Mouse (Mus musculus) embryonic fibroblast, embryonic 13.5 days (primary cell): ENCODE data around the gene Proser3. TPM values are rescaled to one million over a fixed set of nuclear protein-coding genes. Genes with fewer than 3 reads are reported as not detected.

ENCODE experiments used
- H3K27ac ChIP-seq: 2 replicates; pipeline ENCODE4 v1.5.1; 2012; ENCODE audit warnings: low read length, control low read depth, inconsistent platforms; ENCODE audit not compliant: insufficient read depth
- H3K4me1 ChIP-seq: 2 replicates; pipeline ENCODE4 v1.6.1; 2011; ENCODE audit warnings: low read length; ENCODE audit not compliant: control insufficient read depth, insufficient read depth
- H3K4me3 ChIP-seq: 2 replicates; pipeline ENCODE4 v1.5.1; 2011; ENCODE audit warnings: mild to moderate bottlenecking, control low read depth, low read length; ENCODE audit not compliant: insufficient read depth
- CTCF ChIP-seq: IDR thresholded peaks from 2 replicates; pipeline ENCODE4 v1.5.1; 2011; ENCODE audit warnings: mild to moderate bottlenecking, control low read depth, low read length, moderate library complexity, borderline replicate concordance; ENCODE audit not compliant: insufficient read depth
- POLR2A ChIP-seq: IDR thresholded peaks from 2 replicates; pipeline ENCODE4 v1.6.1; 2011; ENCODE audit warnings: low read depth, mild to moderate bottlenecking, control low read depth, low read length, moderate library complexity
- polyA plus RNA-seq: library from polyadenylated mRNA; stranded (reverse); fragments of >200 nt; gene quantifications from 2 replicates; pipeline ENCODE4 v1.2.4, GENCODE M21; 2011; ENCODE audit warnings: low read depth; ENCODE audit not compliant: missing spikeins, insufficient read length

Proser3 gene
- polyA plus RNA-seq, 1 experiment: 8.0 TPM

DNA sequence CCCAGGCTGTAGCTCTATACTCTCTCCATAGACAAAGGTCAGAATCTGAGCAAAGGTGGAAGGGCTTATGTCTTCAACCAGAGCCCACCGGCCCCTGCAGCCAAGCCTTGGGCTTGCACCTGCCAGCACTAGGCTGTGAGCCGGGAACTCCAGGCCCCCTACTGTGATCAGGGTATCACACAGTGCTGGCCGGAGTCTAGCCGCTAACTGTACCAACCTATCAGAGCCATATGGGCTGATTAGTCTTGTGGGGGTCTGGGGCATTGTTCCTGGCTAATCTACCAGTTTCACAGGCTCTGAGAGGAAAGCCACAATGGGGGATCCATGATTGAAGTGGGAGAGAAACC, 39.5 kb upstream of the Proser3 start:
- Histone ChIP-seq H3K27ac (no peak overlapping the region), H3K4me1 (peaks cover 5% of the 10 kb centered on the region; the same call in 1 of the 2 replicates), H3K4me3 (no peak overlapping the region)
- no peak for TF ChIP-seq CTCF
- TF ChIP-seq POLR2A: no peak

DNA sequence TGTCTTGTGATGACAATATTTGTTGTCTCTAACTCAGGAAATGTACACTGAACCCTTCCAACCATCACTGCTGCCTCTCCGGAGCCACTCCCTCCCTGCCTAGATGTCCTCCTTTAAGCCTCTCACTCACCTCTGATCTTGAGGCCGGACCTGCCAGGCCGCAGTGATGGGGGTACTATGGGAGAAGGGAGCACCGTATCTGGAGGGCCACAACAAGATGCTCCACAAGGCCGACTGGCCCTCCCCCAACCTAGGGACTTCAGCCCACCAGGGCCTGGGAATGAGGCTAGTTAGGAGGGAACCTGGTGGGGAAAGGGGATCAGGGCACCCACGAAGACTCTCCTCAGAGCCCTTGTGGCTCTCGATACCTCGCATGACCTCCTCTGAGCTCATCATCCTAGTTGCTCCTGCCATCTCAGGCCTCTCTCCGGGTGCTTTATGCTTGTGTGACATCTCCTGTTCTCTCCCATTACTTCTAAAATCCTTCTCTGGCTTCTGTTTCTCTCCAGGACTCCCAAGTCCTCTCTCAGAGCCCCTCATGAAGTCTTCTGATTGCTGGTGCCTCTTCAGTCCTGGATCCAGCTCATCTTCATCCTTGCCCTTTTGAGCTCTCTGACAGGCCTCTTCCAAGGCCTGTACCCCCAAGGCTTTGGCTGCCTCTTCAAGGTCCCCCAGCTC, 39.0 kb upstream of the Proser3 start:
- Histone ChIP-seq H3K4me1 (peaks cover 5% of the 10 kb centered on the region; the same call in 1 of the 2 replicates), H3K27ac (no peak overlapping the region), H3K4me3 (no peak overlapping the region)
- TF ChIP-seq POLR2A (no peak), CTCF (no peak)

DNA sequence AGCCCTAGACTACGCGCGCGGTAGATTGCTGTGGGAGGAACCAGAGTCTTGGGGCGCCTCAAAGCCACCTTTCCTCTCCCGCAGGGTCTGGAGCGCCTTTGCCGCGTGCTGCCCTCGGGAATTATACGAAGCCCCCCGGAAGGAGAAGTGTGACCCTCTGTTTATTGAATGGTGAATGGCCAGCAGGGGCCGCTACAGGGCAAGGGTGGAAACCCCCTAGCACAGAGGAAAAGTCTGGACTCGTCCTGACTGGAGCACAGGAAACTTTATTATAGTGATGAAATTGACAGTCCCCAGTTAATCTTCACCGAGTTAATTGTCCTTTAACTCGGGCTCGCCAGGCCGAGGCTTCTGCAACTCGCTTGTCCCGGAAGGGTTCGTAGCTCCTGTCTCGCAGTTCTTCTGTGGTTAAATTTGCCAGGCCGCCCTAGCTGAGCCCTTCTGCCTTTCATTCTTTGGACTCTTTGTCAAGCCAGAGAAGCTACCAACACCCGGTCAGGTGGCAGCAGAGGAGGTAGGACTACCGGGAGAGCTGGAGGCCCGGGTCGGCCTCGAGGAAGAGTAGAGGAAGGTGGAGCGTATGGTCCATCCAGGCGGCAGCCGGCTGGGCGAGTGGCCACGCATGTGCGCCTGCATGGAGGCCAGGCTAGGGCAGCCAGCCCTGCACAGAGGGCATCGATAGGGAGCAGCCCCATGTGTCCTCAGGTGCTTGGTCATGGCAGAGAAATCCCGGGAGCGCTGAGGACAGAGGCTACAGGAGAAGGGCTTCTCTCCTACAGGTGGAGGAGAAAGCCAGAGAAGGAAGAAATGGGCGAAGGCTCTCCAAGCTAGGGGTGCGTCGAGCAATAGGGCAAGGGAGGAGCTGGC, 37.6 kb upstream of the Proser3 start:
- Histone ChIP-seq H3K4me1 (peaks cover 5% of the 10 kb centered on the region; the same call in 1 of the 2 replicates), H3K27ac (peak overlapping the region; percentile 34), H3K4me3 (peak overlapping the region; percentile 62)
- TF ChIP-seq POLR2A (no peak), CTCF (peak; percentile 55)

DNA sequence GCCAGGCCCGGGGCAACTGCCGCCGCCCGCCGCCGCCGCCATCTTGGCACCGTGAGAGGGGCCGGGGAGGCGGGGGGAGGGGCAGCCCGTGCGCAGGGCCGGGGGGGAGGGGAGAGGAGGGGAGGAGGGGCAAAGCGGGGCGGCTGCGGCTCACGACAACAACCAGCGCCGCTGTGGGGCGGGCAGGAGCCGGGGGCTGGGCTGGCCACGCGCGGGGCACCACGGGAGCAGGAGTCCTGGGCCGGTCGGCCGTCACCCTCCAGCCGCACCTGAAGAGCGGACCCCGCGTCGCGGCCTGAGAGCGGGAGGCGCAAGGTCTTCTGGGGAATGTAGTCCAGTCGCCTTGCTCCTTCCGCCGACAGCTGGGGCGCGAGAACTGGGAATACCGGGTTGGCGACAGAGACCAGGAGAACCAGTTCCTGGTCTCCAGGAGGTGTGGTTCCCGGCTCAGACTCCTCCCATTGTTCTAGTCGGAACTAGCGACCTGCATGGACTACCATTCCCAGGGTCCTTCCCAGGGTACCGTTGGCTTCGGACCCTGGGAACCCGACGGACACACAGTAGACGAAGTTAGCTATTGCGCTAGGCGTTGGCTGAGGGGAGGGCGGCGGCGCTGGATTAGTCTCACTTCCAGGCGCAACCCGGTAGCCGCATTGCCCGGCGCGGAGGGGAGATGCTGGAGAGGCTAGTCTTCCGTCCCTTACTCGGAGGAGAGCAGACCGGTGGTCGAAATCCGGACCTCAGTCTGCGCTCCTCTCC, 36.8 kb upstream of the Proser3 start, which contains the start of gene Kmt2b:
Gene Kmt2b, minus strand, starts transcription at position 51 of the 759 bp plus-strand sequence.
- peak within 1 kb of the TSS; percentile 66 for H3K27ac ChIP-seq
- no peak for TF ChIP-seq CTCF
- TF ChIP-seq POLR2A: peak; percentile 89
- peak within 1 kb of the TSS; percentile 94 for H3K4me3 ChIP-seq
- peaks cover 5% of the 10 kb centered on the region; the same call in 1 of the 2 replicates for H3K4me1 ChIP-seq

DNA sequence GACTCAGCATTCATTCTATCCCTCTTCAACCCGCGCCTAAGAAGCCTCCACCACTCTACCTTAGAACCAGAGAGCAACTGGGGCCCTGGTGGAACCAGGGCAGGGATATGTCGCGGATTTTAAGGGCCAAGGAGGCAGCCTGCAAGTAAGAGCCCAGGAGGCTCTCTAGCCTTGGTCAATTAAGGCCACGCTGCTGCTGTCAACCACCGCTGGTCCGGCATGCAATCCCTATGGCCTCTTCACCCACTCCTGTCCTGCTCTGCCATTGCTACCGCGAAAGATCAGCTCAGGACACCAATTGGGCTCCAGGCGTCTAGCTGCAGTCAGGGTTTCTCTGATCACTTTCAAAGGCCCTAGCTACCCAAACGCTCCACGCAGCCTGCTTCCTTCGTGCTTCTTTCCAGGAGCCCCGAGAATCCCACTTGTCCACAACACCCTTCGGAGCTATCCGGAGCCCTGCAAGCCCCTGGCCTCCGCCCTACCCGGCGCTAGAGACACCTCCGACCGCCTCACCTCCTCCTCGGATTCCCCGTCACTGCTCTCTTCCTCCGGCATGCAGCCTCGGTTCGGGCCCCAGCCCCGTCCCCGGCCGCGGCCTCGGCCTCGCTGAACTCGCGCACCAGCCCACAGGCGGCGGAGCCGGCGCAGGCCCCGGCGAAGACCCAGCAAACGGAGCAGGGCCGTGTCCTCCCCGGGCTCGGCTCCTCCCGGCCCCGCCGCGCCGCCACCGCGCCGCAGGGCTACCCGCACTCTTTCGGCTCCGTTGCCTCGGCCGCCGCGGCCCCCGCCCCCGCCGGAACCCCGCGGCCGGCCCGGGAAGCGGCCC, 36.0 kb upstream of the Proser3 start:
- TF ChIP-seq POLR2A: no peak
- no peak for TF ChIP-seq CTCF
- Histone ChIP-seq H3K4me1 (peaks cover 5% of the 10 kb centered on the region; the same call in 1 of the 2 replicates), H3K27ac (peak overlapping the region; percentile 66), H3K4me3 (peak overlapping the region; percentile 94)

DNA sequence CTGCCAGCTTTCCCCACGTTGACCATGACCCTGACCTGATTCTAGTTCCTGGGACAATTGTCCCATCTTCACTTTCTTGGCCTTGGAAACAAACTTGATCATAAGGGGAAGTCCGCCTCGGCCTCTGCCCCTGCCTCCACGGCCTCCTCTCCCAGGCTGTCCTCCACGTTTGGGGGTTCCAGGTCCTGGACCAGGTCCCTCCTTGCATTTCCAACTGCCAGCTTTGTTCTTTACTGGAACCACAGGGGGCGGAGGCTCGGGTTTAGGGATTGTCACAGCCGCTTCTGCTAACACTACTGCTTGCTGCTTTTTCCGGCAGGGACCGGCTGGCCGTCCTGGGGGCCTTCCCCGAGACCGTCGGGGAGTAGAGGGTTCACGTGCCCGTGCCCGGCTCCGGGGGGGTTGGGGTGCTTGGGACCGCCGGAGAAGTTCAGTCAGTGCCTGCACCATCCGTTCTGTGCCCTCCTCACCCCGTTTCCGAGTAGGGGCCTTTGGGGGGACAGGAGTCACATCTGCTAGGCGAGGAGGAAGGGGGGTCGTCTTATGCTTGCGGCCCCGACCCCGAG, 34.4 kb upstream of the Proser3 start:
- H3K4me3 ChIP-seq: peak overlapping the region; percentile 94
- H3K4me1 ChIP-seq: peaks cover 5% of the 10 kb centered on the region; the same call in 1 of the 2 replicates
- no peak for TF ChIP-seq CTCF
- TF ChIP-seq POLR2A: no peak
- H3K27ac ChIP-seq: no peak overlapping the region

DNA sequence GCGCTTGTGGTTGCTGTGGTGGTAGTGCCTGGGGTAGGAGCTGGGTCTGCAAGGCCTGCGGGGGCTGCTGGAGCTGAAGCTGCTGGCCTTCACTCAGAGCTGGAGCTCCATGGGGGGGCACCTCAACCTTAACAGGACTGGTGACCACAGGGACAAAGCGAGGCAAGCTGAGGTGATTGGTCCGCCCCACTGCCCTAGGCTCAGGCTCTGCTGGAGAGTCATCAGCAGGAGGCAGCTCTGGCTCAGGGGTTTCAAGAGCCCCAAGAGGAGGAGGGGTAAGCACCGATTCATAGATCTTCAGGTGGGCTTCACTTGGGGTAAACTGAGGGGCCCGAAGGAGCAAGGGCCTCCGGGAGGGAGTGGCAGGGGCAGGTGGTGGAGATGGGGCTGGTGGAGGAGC, 33.1 kb upstream of the Proser3 start:
- H3K4me1 ChIP-seq: peaks cover 5% of the 10 kb centered on the region; the same call in 1 of the 2 replicates
- TF ChIP-seq CTCF (no peak), POLR2A (no peak)
- H3K27ac ChIP-seq: no peak overlapping the region
- H3K4me3 ChIP-seq: no peak overlapping the region

DNA sequence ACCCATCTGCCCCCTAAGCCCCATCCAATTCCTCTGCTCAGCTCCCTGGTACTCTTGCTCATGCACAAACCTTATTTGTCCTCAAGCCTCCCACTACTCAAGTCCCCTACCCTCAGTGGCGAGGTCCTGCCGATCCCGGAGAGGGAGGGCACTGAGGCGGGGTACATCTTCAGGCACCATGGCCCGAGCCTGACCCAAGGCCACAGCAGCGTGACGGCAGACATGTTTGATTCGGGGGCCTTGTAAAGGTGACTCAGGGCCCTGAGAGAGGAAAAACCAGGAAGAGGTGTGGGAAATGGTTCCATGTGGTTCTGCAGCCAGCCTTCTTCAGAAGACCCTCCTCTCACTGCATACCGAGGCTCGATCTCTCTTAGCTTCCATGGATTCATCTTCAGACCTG, 32.2 kb upstream of the Proser3 start:
- Histone ChIP-seq H3K27ac (no peak overlapping the region), H3K4me1 (peaks cover 5% of the 10 kb centered on the region; the same call in 1 of the 2 replicates), H3K4me3 (no peak overlapping the region)
- TF ChIP-seq CTCF (no peak), POLR2A (no peak)
